Mouse (Mus musculus): Measurements from ENCODE around the gene Ell. TPM values are rescaled to one million over a fixed set of nuclear protein-coding genes. Genes with fewer than 3 reads are reported as not detected.

Ell gene
- polyA plus RNA-seq, 1 experiment from 2014 or later = 33.9 TPM

GRCm38 (mm10) chr8:70538024-70538579 lies 1.2 kb upstream of the Ell start:
- WGBS (ENCODE audit: missing documents) = 8% methylated on average over 24 of the region's 24 CpGs
- peaks cover 20% of the 10 kb centered on the region; the same call in 1 of the 2 replicates for H3K36me3 ChIP-seq (ENCODE audit: inconsistent target)
- peak overlapping the region; percentile 91 for H3K27ac ChIP-seq

GRCm38 (mm10) chr8:70538633-70539076 lies 602 bp upstream of the Ell start:
- Histone ChIP-seq H3K27ac (peak overlapping the region; percentile 91), H3K4me3 (ENCODE audit: inconsistent target) (peak overlapping the region; percentile 96), H3K79me2 (ENCODE audit: inconsistent target) (peaks cover 41% of the 10 kb centered on the region), H3K36me3 (ENCODE audit: inconsistent target) (peaks cover 18% of the 10 kb centered on the region; the same call in 1 of the 2 replicates)
- 0% methylated on average over 32 of the region's 32 CpGs for WGBS (ENCODE audit: missing documents)

More at GRCm38 (mm10) chr8:70538024-70538579, 1.2 kb upstream of the Ell start:
- Histone ChIP-seq H3K79me2 (ENCODE audit: inconsistent target) (peaks cover 36% of the 10 kb centered on the region), H3K4me3 (ENCODE audit: inconsistent target) (peak overlapping the region; percentile 96)

GRCm38 (mm10) chr8:70540013-70540506 lies 803 bp downstream of the Ell start:
- H3K27ac ChIP-seq = peak overlapping the region; percentile 92
- 4% methylated on average over 4 of the region's 4 CpGs for WGBS (ENCODE audit: missing documents)
- H3K36me3 ChIP-seq (ENCODE audit: inconsistent target) = peaks cover 4% of the 10 kb centered on the region; the same call in 1 of the 2 replicates
- H3K79me2 ChIP-seq (ENCODE audit: inconsistent target) = peaks cover 52% of the 10 kb centered on the region
- peak overlapping the region; percentile 96 for H3K4me3 ChIP-seq (ENCODE audit: inconsistent target)

- Histone ChIP-seq H3K4me3 (ENCODE audit: inconsistent target) (peak overlapping the region; percentile 96), H3K36me3 (ENCODE audit: inconsistent target) (no peaks in the 10 kb centered on the region), H3K27ac (peak overlapping the region; percentile 92), H3K79me2 (ENCODE audit: inconsistent target) (peaks cover 57% of the 10 kb centered on the region)
- WGBS (ENCODE audit: missing documents) = 14% methylated on average over 7 of the region's 7 CpGs
Observed at GRCm38 (mm10) chr8:70540507-70541071, 1.3 kb downstream of the Ell start.

GRCm38 (mm10) chr8:70541081-70541480 lies 1.8 kb downstream of the Ell start:
- Histone ChIP-seq H3K4me3 (ENCODE audit: inconsistent target) (peak overlapping the region; percentile 96), H3K36me3 (ENCODE audit: inconsistent target) (no peaks in the 10 kb centered on the region), H3K27ac (peak overlapping the region; percentile 92), H3K79me2 (ENCODE audit: inconsistent target) (peaks cover 62% of the 10 kb centered on the region)
- 40% methylated on average over 5 of the region's 5 CpGs for WGBS (ENCODE audit: missing documents)

GRCm38 (mm10) chr8:70544200-70544687 lies 5.0 kb downstream of the Ell start:
- peak overlapping the region; percentile 92 for H3K27ac ChIP-seq
- no peaks in the 10 kb centered on the region for H3K36me3 ChIP-seq (ENCODE audit: inconsistent target)
- WGBS (ENCODE audit: missing documents) = 8% methylated on average over 6 of the region's 6 CpGs
- no peak overlapping the region for H3K4me3 ChIP-seq (ENCODE audit: inconsistent target)
- H3K79me2 ChIP-seq (ENCODE audit: inconsistent target) = peaks cover 94% of the 10 kb centered on the region

GRCm38 (mm10) chr8:70546412-70546811 lies 7.2 kb downstream of the Ell start:
- Histone ChIP-seq H3K27ac (peak overlapping the region; percentile 92), H3K79me2 (ENCODE audit: inconsistent target) (peaks cover 96% of the 10 kb centered on the region), H3K36me3 (ENCODE audit: inconsistent target) (no peaks in the 10 kb centered on the region), H3K4me3 (ENCODE audit: inconsistent target) (no peak overlapping the region)
- 40% methylated on average over 4 of the region's 4 CpGs for WGBS (ENCODE audit: missing documents)

- WGBS (ENCODE audit: missing documents) = 94% methylated on average over 6 of the region's 6 CpGs
- Histone ChIP-seq H3K36me3 (ENCODE audit: inconsistent target) (no peaks in the 10 kb centered on the region), H3K4me3 (ENCODE audit: inconsistent target) (no peak overlapping the region), H3K27ac (peak overlapping the region; percentile 92), H3K79me2 (ENCODE audit: inconsistent target) (peaks cover 96% of the 10 kb centered on the region)
Observed at GRCm38 (mm10) chr8:70547762-70548161, 8.5 kb downstream of the Ell start.

- Histone ChIP-seq H3K36me3 (ENCODE audit: inconsistent target) (no peaks in the 10 kb centered on the region), H3K4me3 (ENCODE audit: inconsistent target) (no peak overlapping the region), H3K79me2 (ENCODE audit: inconsistent target) (peaks cover 100% of the 10 kb centered on the region), H3K27ac (peak overlapping the region; percentile 92)
- WGBS (ENCODE audit: missing documents) = 35% methylated on average over 10 of the region's 10 CpGs
Observed at GRCm38 (mm10) chr8:70549412-70550184, 10.3 kb downstream of the Ell start.

- Histone ChIP-seq H3K4me3 (ENCODE audit: inconsistent target) (no peak overlapping the region), H3K36me3 (ENCODE audit: inconsistent target) (no peaks in the 10 kb centered on the region), H3K79me2 (ENCODE audit: inconsistent target) (peaks cover 100% of the 10 kb centered on the region), H3K27ac (peak overlapping the region; percentile 92)
- 19% methylated on average over 3 of the region's 3 CpGs for WGBS (ENCODE audit: missing documents)
Observed at GRCm38 (mm10) chr8:70551558-70552161, 12.4 kb downstream of the Ell start.

GRCm38 (mm10) chr8:70552836-70553235 lies 13.6 kb downstream of the Ell start:
- no peaks in the 10 kb centered on the region for H3K36me3 ChIP-seq (ENCODE audit: inconsistent target)

GRCm38 (mm10) chr8:70553740-70554139 lies 14.5 kb downstream of the Ell start:
- peaks cover 100% of the 10 kb centered on the region for H3K79me2 ChIP-seq (ENCODE audit: inconsistent target)
- no peaks in the 10 kb centered on the region for H3K36me3 ChIP-seq (ENCODE audit: inconsistent target)
- no peak overlapping the region for H3K4me3 ChIP-seq (ENCODE audit: inconsistent target)
- peak overlapping the region; percentile 17; the same call in 1 of the 2 replicates for H3K27ac ChIP-seq

More at GRCm38 (mm10) chr8:70552836-70553235, 13.6 kb downstream of the Ell start:
- Histone ChIP-seq H3K79me2 (ENCODE audit: inconsistent target) (peaks cover 100% of the 10 kb centered on the region), H3K4me3 (ENCODE audit: inconsistent target) (no peak overlapping the region), H3K27ac (peak overlapping the region; percentile 92; the same call in 1 of the 2 replicates)
- 90% methylated on average over 1 of the region's 1 CpGs for WGBS (ENCODE audit: missing documents)

- H3K79me2 ChIP-seq (ENCODE audit: inconsistent target) = peaks cover 99% of the 10 kb centered on the region
- H3K36me3 ChIP-seq (ENCODE audit: inconsistent target) = no peaks in the 10 kb centered on the region
- 71% methylated on average over 4 of the region's 4 CpGs for WGBS (ENCODE audit: missing documents)
- no peak overlapping the region for H3K27ac ChIP-seq
- no peak overlapping the region for H3K4me3 ChIP-seq (ENCODE audit: inconsistent target)
Observed at GRCm38 (mm10) chr8:70555079-70555747, 16.0 kb downstream of the Ell start.

- Histone ChIP-seq H3K79me2 (ENCODE audit: inconsistent target) (peaks cover 99% of the 10 kb centered on the region), H3K27ac (no peak overlapping the region), H3K36me3 (ENCODE audit: inconsistent target) (no peaks in the 10 kb centered on the region), H3K4me3 (ENCODE audit: inconsistent target) (no peak overlapping the region)
- WGBS (ENCODE audit: missing documents) = 44% methylated on average over 4 of the region's 4 CpGs
Observed at GRCm38 (mm10) chr8:70558334-70558733, 19.1 kb downstream of the Ell start.
